Mouse (Mus musculus): ENCODE results near the gene Tbccd1. TPM values are rescaled to one million over a fixed set of nuclear protein-coding genes. Genes with fewer than 3 reads are reported as not detected.
"Not testable (repeated sequence)": the region's sequence is repeated elsewhere in the genome, so short reads cannot be mapped to it uniquely, and the experiment has no call there.

Tbccd1 gene
- polyA plus RNA-seq, 1 experiment from 2014 or later, result 33.5 TPM

GRCm38 (mm10) chr16:22807468-22808070 lies 49.9 kb downstream of the Tbccd1 start:
- Histone ChIP-seq H3K36me3 (no peaks in the 10 kb centered on the region), H3K27ac (no peak overlapping the region), H3K4me1 (no peaks in the 10 kb centered on the region), H3K4me3 (no peak overlapping the region), H3K4me2 (peak overlapping the region; percentile 46), H3K9me3 (no peaks in the 10 kb centered on the region), H3K27me3 (peaks cover 6% of the 10 kb centered on the region), H3K9ac (no peak overlapping the region)
- WGBS, result 13% methylated on average over 17 of the region's 17 CpGs
- ATAC-seq (ENCODE audit: insufficient number of reproducible peaks, insufficient read depth, low FRiP score, low TSS enrichment, low read depth), result no peak

GRCm38 (mm10) chr16:22802786-22803185 lies 54.7 kb downstream of the Tbccd1 start:
- Histone ChIP-seq H3K4me1 (no peaks in the 10 kb centered on the region), H3K36me3 (no peaks in the 10 kb centered on the region), H3K4me3 (no peak overlapping the region), H3K27ac (no peak overlapping the region), H3K27me3 (peaks cover 4% of the 10 kb centered on the region), H3K4me2 (no peak overlapping the region), H3K9me3 (no peaks in the 10 kb centered on the region), H3K9ac (no peak overlapping the region)
- WGBS, result 84% methylated on average over 7 of the region's 7 CpGs
- no peak for ATAC-seq (ENCODE audit: insufficient number of reproducible peaks, insufficient read depth, low FRiP score, low TSS enrichment, low read depth)

DNA sequence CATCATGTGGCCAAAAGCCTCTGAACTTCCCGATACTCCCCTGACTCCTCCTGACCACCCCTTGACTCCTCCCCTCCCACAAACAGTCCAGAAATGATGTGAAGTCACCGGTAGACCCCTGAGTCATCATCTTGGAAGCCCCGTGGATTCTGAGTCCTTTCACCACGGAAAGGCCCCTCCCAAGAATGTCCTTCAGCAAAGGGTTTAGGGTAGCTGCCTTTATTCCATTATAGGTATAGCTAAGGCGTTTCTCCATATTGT lies 56.7 kb downstream of the Tbccd1 start:
- Histone ChIP-seq H3K4me1 (no peaks in the 10 kb centered on the region), H3K36me3 (no peaks in the 10 kb centered on the region), H3K4me3 (no peak overlapping the region), H3K27ac (no peak overlapping the region), H3K4me2 (no peak overlapping the region), H3K9ac (no peak overlapping the region), H3K27me3 (peaks cover 4% of the 10 kb centered on the region; the same call in 1 of the 2 replicates), H3K9me3 (no peaks in the 10 kb centered on the region)
- 34% methylated on average over 5 of the region's 5 CpGs for WGBS
- ATAC-seq (ENCODE audit: insufficient number of reproducible peaks, insufficient read depth, low FRiP score, low TSS enrichment, low read depth), result no peak

GRCm38 (mm10) chr16:22800026-22800848 lies 57.2 kb downstream of the Tbccd1 start:
- H3K27me3 ChIP-seq, result peaks cover 4% of the 10 kb centered on the region; the same call in 1 of the 2 replicates
- no peak overlapping the region for H3K27ac ChIP-seq
- H3K4me1 ChIP-seq, result no peaks in the 10 kb centered on the region
- no peaks in the 10 kb centered on the region for H3K9me3 ChIP-seq
- no peak overlapping the region for H3K4me3 ChIP-seq
- no peak for ATAC-seq (ENCODE audit: insufficient number of reproducible peaks, insufficient read depth, low FRiP score, low TSS enrichment, low read depth)
- H3K4me2 ChIP-seq, result no peak overlapping the region
- 34% methylated on average over 6 of the region's 6 CpGs for WGBS
- H3K36me3 ChIP-seq, result no peaks in the 10 kb centered on the region
- H3K9ac ChIP-seq, result no peak overlapping the region

DNA sequence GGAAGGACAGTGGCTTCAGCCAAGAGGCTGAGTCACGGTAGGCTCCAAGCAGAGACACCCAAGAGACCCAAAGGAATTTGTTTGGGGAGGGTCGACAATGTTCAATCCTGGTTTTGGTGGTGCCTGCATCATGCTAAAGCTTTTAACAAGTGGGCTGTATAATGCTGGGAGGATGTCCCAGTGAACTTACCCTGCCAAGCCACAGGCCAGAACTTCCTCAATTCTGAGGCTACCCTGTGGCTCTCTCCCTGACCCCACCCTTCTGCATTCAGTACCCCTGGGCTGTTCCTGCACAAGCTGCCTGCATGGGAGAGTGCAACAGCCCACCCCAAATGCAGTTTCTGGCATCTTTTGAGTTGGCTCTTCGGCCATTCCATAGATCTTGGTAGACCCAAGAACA lies 58.9 kb downstream of the Tbccd1 start:
- Histone ChIP-seq H3K9me3 (no peaks in the 10 kb centered on the region), H3K9ac (no peak overlapping the region), H3K27ac (no peak overlapping the region), H3K36me3 (no peaks in the 10 kb centered on the region), H3K4me1 (no peaks in the 10 kb centered on the region), H3K4me2 (no peak overlapping the region), H3K4me3 (no peak overlapping the region), H3K27me3 (peaks cover 4% of the 10 kb centered on the region; the same call in 1 of the 2 replicates)
- ATAC-seq (ENCODE audit: insufficient number of reproducible peaks, insufficient read depth, low FRiP score, low TSS enrichment, low read depth), result no peak
- 79% methylated on average over 3 of the region's 3 CpGs for WGBS

DNA sequence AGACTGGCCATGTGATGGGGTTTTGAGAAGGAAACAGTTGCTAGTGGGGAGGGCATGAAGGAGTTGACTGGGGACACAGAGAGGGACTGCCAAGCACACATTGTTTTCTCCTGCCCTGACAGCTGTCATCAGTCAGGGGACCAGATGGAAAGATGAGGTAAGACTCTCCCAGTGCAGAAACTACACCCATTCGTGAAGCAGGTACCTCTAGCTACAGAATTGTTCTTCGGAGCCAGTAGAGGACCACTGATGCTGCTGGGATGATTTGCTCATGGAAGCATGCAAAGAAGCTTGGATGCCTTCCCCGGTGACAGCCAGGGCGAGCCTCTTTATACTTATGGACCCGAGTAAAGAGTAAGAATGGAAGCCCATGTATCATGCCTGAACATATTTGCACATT lies 59.9 kb downstream of the Tbccd1 start:
- WGBS, result 83% methylated on average over 5 of the region's 5 CpGs
- H3K36me3 ChIP-seq, result no peaks in the 10 kb centered on the region
- H3K9ac ChIP-seq, result no peak overlapping the region
- no peak overlapping the region for H3K4me2 ChIP-seq
- no peak overlapping the region for H3K27ac ChIP-seq
- no peaks in the 10 kb centered on the region for H3K9me3 ChIP-seq
- ATAC-seq (ENCODE audit: insufficient number of reproducible peaks, insufficient read depth, low FRiP score, low TSS enrichment, low read depth), result no peak
- H3K4me3 ChIP-seq, result no peak overlapping the region
- peaks cover 4% of the 10 kb centered on the region; the same call in 1 of the 2 replicates for H3K27me3 ChIP-seq
- no peaks in the 10 kb centered on the region for H3K4me1 ChIP-seq

DNA sequence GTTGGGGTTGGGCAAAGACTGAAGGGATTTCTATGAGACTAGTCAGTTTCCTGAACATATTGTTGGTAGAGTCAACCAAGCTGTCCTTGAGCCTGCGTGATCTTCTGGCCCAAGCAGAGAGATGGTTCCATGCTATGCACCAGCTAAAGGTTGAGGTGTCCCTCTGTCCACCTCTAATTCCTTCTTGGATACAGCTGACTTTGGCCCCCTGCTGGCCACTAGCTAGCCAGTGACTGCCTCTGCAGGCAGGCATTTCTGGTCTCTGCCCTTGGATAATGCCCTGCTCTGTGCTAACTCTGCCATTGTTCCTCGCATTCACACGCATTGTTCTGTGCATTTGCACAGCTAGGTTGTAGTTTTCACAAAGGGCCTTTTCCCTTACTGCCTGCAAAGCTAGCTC lies 62.0 kb downstream of the Tbccd1 start:
- no peak for ATAC-seq (ENCODE audit: insufficient number of reproducible peaks, insufficient read depth, low FRiP score, low TSS enrichment, low read depth)
- Histone ChIP-seq H3K9ac (no peak overlapping the region), H3K4me2 (no peak overlapping the region), H3K36me3 (no peaks in the 10 kb centered on the region), H3K27ac (no peak overlapping the region), H3K27me3 (peaks cover 4% of the 10 kb centered on the region; the same call in 1 of the 2 replicates), H3K4me1 (0 out of 2 replicates have a peak, but pooled peaks cover 3% of the 10 kb centered on the region), H3K4me3 (no peak overlapping the region), H3K9me3 (no peaks in the 10 kb centered on the region)
- WGBS, result 75% methylated on average over 3 of the region's 3 CpGs

DNA sequence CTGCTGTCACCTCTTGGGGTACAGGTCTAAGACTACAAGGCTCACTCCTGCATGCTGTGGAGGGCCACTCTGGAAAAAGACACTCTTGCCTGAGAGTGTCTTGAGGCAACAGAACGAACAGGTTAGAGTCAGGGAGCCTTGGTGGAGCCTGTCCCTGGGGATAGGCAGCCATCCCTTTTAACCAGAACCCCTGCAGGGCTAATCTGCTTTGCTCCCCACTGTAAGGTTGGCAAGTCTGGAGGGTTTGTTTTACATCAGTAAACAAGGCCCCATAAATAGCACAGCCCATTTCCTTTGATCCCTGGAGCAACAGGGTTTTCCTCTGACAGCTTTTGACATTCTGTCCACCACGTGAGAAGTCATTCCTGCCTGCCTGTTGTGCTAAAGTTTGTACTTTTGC lies 66.2 kb downstream of the Tbccd1 start:
- WGBS, result 10% methylated on average over 2 of the region's 2 CpGs
- Histone ChIP-seq H3K9me3 (no peaks in the 10 kb centered on the region), H3K27me3 (no peaks in the 10 kb centered on the region; the same call in 1 of the 2 replicates), H3K36me3 (no peaks in the 10 kb centered on the region), H3K4me3 (no peak overlapping the region), H3K4me1 (0 out of 2 replicates have a peak, but pooled peaks cover 3% of the 10 kb centered on the region), H3K27ac (no peak overlapping the region), H3K9ac (no peak overlapping the region), H3K4me2 (no peak overlapping the region)
- no peak for ATAC-seq (ENCODE audit: insufficient number of reproducible peaks, insufficient read depth, low FRiP score, low TSS enrichment, low read depth)

- Histone ChIP-seq H3K9me3 (no peaks in the 10 kb centered on the region), H3K36me3 (no peaks in the 10 kb centered on the region), H3K27me3 (no peaks in the 10 kb centered on the region), H3K27ac (no peak overlapping the region), H3K4me3 (no peak overlapping the region), H3K9ac (no peak overlapping the region), H3K4me1 (0 out of 2 replicates have a peak, but pooled peaks cover 3% of the 10 kb centered on the region), H3K4me2 (no peak overlapping the region)
- no peak for ATAC-seq (ENCODE audit: insufficient number of reproducible peaks, insufficient read depth, low FRiP score, low TSS enrichment, low read depth)
- WGBS, result 69% methylated on average over 10 of the region's 10 CpGs
Measured at GRCm38 (mm10) chr16:22789908-22790367, 67.5 kb downstream of the Tbccd1 start.

DNA sequence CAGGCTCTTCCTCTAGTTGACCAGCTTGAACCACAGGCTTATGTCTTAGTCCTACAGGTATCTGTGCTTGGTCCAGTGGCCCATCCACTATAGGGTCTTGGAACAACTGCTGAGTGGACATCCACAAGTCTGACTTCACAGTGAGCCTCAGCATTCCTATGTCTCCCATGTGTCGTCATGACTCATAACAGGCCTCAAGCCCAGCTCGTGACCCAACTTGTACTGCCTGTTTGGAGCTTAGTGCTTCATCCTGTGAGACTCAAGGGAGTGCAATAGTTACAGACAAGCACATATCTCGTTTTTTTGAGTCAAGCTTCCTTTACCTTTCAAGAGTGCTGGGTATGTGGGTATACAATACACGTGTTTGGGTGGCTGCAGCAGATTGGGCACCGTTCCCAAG lies 74.8 kb downstream of the Tbccd1 start:
- Histone ChIP-seq H3K27ac (no peak overlapping the region), H3K36me3 (no peaks in the 10 kb centered on the region), H3K9ac (no peak overlapping the region), H3K9me3 (no peaks in the 10 kb centered on the region), H3K4me1 (no peaks in the 10 kb centered on the region), H3K4me3 (no peak overlapping the region), H3K27me3 (no peaks in the 10 kb centered on the region), H3K4me2 (no peak overlapping the region)
- 83% methylated on average over 5 of the region's 5 CpGs for WGBS
- ATAC-seq (ENCODE audit: insufficient number of reproducible peaks, insufficient read depth, low FRiP score, low TSS enrichment, low read depth), result no peak

DNA sequence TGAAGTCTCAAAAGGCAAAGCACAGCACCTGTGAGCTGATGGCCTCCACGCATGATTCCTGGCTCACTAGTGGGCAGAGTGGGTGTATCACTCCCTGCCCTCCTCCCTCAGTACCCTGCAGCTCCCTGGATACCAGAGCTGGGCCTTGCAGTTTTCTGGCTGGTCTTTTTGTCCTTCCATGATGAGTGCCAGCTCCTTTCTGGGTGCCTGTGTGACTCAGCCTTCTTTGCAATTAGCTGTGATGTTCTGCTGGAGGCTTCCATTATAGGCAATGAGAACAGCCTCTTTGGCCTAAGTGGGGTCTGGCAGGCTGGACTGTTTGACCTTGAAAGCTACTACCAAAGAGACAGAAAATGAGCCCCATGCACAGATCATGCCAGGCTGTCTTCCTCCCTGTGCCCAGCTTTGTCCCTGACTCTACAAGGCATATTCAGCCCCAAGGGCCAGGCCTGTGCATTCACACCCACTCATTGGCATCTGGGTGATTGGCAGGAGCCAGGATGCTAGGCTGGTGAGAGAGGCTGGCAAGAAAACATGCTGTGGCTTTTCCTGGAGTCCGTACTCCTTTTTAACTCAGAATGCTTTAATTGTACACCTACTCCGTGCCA lies 78.1 kb downstream of the Tbccd1 start:
- H3K36me3 ChIP-seq, result no peaks in the 10 kb centered on the region
- H3K27ac ChIP-seq, result no peak overlapping the region
- no peaks in the 10 kb centered on the region for H3K4me1 ChIP-seq
- ATAC-seq (ENCODE audit: insufficient number of reproducible peaks, insufficient read depth, low FRiP score, low TSS enrichment, low read depth), result no peak
- no peak overlapping the region for H3K9ac ChIP-seq
- H3K4me2 ChIP-seq, result no peak overlapping the region
- no peaks in the 10 kb centered on the region for H3K9me3 ChIP-seq
- 86% methylated on average over 3 of the region's 3 CpGs for WGBS
- H3K4me3 ChIP-seq, result no peak overlapping the region
- no peaks in the 10 kb centered on the region for H3K27me3 ChIP-seq

DNA sequence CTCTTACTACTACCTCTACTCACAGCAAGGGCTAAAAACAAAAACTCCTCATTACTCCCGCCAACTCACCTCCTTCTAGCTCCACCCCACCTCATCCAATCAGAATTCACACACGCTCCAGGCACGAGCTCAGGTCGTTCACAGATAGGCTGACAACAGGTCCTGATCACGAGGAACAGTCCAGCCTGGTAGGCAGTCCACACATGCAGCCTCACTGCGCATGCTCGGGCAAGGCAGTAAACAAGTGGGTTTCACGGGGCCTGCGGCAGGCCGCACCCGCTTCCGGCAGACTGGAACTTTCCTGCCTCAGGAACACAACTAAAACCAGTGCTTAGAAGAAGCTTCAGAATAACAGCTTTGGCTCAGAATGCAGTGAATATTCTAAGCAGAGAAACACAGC lies 79.2 kb downstream of the Tbccd1 start:
- 87% methylated on average over 12 of the region's 12 CpGs for WGBS
- H3K4me2 ChIP-seq; ATAC-seq (ENCODE audit: insufficient number of reproducible peaks, insufficient read depth, low FRiP score, low TSS enrichment, low read depth): not testable (repeated sequence)

More for the DNA sequence above, 79.2 kb downstream of the Tbccd1 start:
- not testable (repeated sequence) for H3K36me3 ChIP-seq, H3K4me1 ChIP-seq, H3K4me3 ChIP-seq, H3K9me3 ChIP-seq, H3K9ac ChIP-seq, H3K27ac ChIP-seq, H3K27me3 ChIP-seq
